Mouse (Mus musculus) kidney, adult 2 months (tissue): ENCODE data around the gene Ndufs6. TPM values are rescaled to one million over a fixed set of nuclear protein-coding genes. Genes with fewer than 3 reads are reported as not detected.

Source experiments
- DNase-seq: peaks from one replicate; pipeline ENCODE4 v3.0.0; 2021
- H3K27ac ChIP-seq: fragments of 200-500 bp; 2 replicates; pipeline ENCODE4 v1.5.1; 2012; ENCODE audit warnings: low read depth, low read length, control low read depth, inconsistent platforms; ENCODE audit not compliant: insufficient read depth
- H3K27me3 ChIP-seq: fragments of 200-500 bp; replicated peaks from 2 replicates; pipeline ENCODE4 v1.6.1; 2012; ENCODE audit warnings: mild to moderate bottlenecking, moderate library complexity, low read length, inconsistent platforms; ENCODE audit not compliant: control insufficient read depth, insufficient read depth
- H3K36me3 ChIP-seq: fragments of 200-500 bp; 2 replicates; pipeline ENCODE4 v1.6.1; 2012; ENCODE audit warnings: mild to moderate bottlenecking, moderate library complexity, low read length, inconsistent platforms; ENCODE audit not compliant: control insufficient read depth, insufficient read depth
- H3K4me1 ChIP-seq: fragments of 200-500 bp; 2 replicates; pipeline ENCODE4 v1.6.1; 2011; ENCODE audit warnings: low read length; ENCODE audit not compliant: control insufficient read depth, insufficient read depth
- H3K4me3 ChIP-seq: fragments of 200-500 bp; 2 replicates; pipeline ENCODE4 v1.5.1; 2011; ENCODE audit warnings: mild to moderate bottlenecking, low read depth, low read length, control low read depth; ENCODE audit not compliant: insufficient read depth
- CTCF ChIP-seq: fragments of 200-500 bp; conservative IDR thresholded peaks from 2 replicates; pipeline ENCODE4 v1.5.1; 2011; ENCODE audit warnings: low read depth, mild to moderate bottlenecking, control low read depth, low read length, moderate library complexity, mixed read lengths; ENCODE audit not compliant: insufficient read depth, insufficient read length
- POLR2A ChIP-seq: fragments of 200-500 bp; IDR thresholded peaks from one replicate; pipeline ENCODE4 v1.6.1; 2011; ENCODE audit warnings: low read depth, low read length, control low read depth
- WGBS: fragments of 180-500 bp; shearing (Covaris S2); methylation state at CpG from one replicate; pipeline ENCODE4 v1.1.7; 2018; 5-methylcytosine and 5-hydroxymethylcytosine counted together
- polyA plus RNA-seq: library from polyadenylated mRNA; depleted of rRNA; stranded (reverse); fragments of >200 nt; gene quantifications from 2 replicates; pipeline ENCODE4 v1.2.3, GENCODE M21; 2012

The Ndufs6 gene
- polyA plus RNA-seq, 1 experiment: 319 TPM

DNA sequence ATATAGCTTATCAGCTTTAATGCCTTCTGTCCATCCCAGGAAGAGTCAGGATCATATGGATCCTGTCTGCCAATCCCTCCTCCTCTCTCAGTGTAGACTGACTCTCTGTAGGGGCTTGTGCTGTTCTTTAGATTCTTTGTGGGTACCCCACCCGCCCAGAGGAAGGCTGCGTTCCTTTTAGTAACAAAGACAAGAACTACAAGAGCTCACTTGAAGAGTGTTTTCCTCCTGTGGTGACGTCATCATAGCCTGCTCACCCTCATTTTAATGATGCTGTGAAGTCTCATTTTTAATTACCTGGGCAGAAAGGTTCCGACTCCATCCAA, 22.3 kb downstream of the Ndufs6 start:
- no peak overlapping the region for H3K4me3 ChIP-seq
- H3K36me3 ChIP-seq: no peaks in the 10 kb centered on the region

DNA sequence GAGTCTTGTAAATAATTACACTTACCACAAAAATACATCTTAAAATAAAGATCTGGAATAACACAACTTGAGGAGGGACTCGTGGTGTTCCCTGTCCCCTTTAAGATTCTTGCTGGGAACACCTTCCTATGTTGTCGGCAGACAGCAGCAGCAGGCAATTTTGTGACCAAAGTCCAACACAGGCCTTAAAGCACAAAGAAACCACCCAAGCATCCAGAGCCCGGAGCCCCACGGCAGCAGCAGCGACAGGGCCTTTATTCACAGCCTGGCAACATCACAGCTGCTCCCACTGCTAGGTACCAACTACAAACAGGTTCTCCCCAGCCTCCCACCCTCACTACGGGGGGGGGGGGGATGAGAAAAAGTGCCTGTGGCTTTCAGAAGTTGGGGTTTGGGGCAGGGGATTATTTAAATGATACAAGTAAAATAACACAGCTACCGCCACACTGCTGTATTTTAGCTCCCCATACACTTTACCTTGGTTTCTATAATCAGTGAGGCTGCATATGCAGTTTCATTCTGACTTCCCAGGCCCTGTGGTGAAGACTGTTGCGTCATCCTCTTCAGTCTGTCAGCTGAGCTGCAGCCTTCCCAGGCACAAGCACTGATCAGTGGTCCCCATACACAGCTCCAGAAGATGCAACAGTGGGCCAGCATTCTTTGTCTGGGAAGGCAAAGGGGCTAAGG, 22.8 kb downstream of the Ndufs6 start:
- Histone ChIP-seq H3K4me3 (no peak overlapping the region), H3K36me3 (no peaks in the 10 kb centered on the region), H3K4me1 (no peaks in the 10 kb centered on the region), H3K27ac (no peak overlapping the region), H3K27me3 (no peaks in the 10 kb centered on the region)
- TF ChIP-seq CTCF: no peak
- no peak for TF ChIP-seq POLR2A
- DNase-seq: peak; percentile 37
- WGBS: 46% methylated on average over 8 of the region's 8 CpGs

More for the DNA sequence above, 22.3 kb downstream of the Ndufs6 start:
- no peak for DNase-seq
- no peak overlapping the region for H3K27ac ChIP-seq
- WGBS: 86% methylated on average over 4 of the region's 4 CpGs
- no peak for TF ChIP-seq CTCF
- no peak for TF ChIP-seq POLR2A
- H3K4me1 ChIP-seq: no peaks in the 10 kb centered on the region
- no peaks in the 10 kb centered on the region for H3K27me3 ChIP-seq

DNA sequence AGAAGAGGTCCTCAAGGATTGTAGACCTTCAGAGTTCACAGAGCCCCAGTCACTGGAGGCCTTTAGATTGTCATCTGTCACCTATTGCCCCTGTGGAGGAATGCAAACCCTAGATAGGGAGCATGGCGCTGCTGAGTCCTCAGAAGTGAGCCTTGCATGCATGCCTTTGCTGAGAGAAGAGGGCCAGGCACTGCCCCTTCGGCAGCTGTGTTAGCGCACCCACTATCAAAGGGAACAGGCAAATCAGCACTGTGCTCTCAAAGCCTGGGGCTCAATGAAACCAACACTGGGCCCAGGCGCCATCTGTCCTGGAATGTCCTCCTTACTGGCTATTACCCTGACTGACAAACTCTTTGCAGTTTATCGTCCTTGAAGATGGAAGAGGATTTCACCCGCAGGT, 23.6 kb downstream of the Ndufs6 start:
- H3K27ac ChIP-seq: no peak overlapping the region
- TF ChIP-seq CTCF (no peak), POLR2A (no peak)
- H3K4me3 ChIP-seq: no peak overlapping the region
- 56% methylated on average over 6 of the region's 6 CpGs for WGBS
- no peaks in the 10 kb centered on the region for H3K36me3 ChIP-seq
- no peak for DNase-seq
- H3K27me3 ChIP-seq: no peaks in the 10 kb centered on the region
- H3K4me1 ChIP-seq: no peaks in the 10 kb centered on the region

DNA sequence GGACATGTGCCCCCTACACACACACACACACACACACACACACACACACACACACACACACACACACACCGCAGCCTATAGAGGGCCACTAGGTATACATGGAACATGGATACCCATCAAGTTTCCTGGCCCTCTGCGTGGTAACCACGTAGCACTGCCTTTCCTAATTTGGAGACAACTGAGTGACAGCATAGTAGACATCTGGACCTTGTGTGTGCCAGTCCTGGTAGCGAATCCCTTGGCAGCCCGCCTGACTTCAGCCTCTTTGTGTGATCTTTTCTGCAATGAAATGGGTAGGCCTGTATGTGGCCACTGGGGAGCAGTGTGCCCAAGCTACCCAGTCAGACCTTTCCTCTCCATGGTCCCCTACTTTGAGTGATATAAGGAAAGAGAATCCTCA, 29.0 kb downstream of the Ndufs6 start:
- no peak overlapping the region for H3K4me3 ChIP-seq
- no peaks in the 10 kb centered on the region for H3K27me3 ChIP-seq
- DNase-seq: no peak
- TF ChIP-seq POLR2A (no peak), CTCF (no peak)
- WGBS: 93% methylated on average over 5 of the region's 5 CpGs
- H3K36me3 ChIP-seq: no peaks in the 10 kb centered on the region
- H3K4me1 ChIP-seq: no peaks in the 10 kb centered on the region
- no peak overlapping the region for H3K27ac ChIP-seq

DNA sequence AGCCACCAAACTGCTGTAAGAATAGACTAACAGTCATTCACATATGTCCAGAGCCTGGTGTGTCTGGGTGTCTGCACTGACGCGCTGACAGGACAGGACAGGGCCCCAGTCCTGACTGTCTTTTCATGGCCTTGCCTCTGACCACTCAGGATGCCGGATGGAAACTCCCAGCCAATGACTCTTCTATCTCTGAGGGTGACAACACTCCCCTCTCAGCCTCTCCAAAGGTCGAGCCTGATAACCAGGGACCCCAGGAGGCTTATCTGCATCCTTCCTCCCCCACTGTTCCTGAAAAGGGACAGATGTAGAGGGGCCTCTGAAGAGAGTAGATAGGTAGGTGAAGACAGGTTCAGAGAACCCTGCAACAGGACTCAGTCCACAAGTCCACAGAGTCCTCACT, 29.6 kb downstream of the Ndufs6 start:
- H3K27ac ChIP-seq: no peak overlapping the region
- no peak overlapping the region for H3K4me3 ChIP-seq
- no peaks in the 10 kb centered on the region for H3K27me3 ChIP-seq
- H3K36me3 ChIP-seq: no peaks in the 10 kb centered on the region
- no peak for DNase-seq
- WGBS: 72% methylated on average over 4 of the region's 4 CpGs
- no peaks in the 10 kb centered on the region for H3K4me1 ChIP-seq
- no peak for TF ChIP-seq POLR2A
- no peak for TF ChIP-seq CTCF

DNA sequence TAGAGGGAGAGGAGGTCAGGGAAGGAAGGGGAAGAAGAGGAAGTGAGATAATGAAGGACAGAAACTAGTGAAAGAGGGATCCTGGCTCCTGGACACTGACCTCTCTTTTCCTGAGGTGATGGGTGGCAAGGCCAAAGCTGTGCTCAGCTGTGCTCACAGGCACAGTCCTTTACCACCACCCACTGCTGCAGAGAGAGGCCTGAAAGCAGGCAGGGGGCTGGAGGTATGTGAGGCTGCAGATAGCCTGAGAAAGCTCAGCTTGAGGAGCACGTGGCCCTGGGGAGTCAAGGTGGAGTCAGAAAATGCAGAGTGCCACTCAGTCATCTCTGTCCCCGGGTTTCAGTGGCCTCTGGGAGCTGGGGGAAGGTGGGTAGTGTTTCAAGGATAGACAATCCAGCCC, 37.2 kb downstream of the Ndufs6 start:
- Histone ChIP-seq H3K27ac (no peak overlapping the region), H3K4me1 (no peaks in the 10 kb centered on the region), H3K27me3 (no peaks in the 10 kb centered on the region), H3K4me3 (no peak overlapping the region), H3K36me3 (no peaks in the 10 kb centered on the region)
- DNase-seq: no peak
- TF ChIP-seq POLR2A (no peak), CTCF (no peak)
- 34% methylated on average over 2 of the region's 2 CpGs for WGBS

DNA sequence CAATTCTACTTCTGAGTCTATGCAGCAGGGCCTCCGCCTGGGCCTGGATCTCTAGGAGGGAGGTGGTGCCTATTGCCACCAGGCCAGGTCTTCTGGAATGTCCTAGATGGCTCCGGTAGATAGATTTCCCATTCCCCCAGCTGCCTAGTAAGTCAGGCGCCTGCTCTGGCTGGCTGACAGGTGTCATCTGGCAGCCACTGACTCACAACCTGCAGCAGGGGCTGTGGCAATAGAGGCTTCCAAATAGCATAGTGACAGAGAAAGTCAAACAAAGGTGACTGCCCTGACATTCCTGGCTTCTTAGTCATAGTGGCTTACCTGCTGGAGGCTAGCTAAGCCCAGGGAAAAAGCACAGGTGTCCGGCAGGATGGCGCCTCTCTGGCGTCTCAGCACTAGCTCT, 38.1 kb downstream of the Ndufs6 start:
- peak; percentile 5 for DNase-seq
- WGBS: 77% methylated on average over 6 of the region's 6 CpGs
- Histone ChIP-seq H3K4me3 (no peak overlapping the region), H3K4me1 (no peaks in the 10 kb centered on the region), H3K27ac (no peak overlapping the region), H3K27me3 (no peaks in the 10 kb centered on the region), H3K36me3 (no peaks in the 10 kb centered on the region)
- TF ChIP-seq CTCF: no peak
- TF ChIP-seq POLR2A: no peak

DNA sequence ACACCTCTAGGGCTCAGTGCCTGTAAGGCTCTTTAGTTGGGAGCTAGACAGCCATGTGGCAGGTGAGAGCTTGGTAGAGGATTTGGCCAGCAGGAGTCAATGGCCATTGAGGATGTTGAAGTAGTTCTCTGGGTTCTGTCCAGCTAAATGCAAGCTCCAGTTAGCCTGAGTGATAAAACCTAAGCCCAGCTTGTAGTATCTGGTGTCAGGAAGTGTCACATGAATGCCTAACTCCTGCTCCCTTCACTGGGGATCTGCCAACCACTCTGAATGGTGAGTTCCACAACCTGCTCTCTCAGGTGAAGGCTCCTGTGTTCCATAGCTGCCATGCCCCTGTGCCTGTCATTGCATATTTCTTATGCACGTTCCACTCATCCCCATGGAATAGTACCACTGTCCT, 44.8 kb downstream of the Ndufs6 start:
- no peaks in the 10 kb centered on the region for H3K4me1 ChIP-seq
- H3K27me3 ChIP-seq: no peaks in the 10 kb centered on the region
- no peaks in the 10 kb centered on the region for H3K36me3 ChIP-seq
- no peak overlapping the region for H3K4me3 ChIP-seq
- H3K27ac ChIP-seq: no peak overlapping the region
- no peak for TF ChIP-seq CTCF
- no peak for TF ChIP-seq POLR2A
- DNase-seq: no peak
- 90% methylated on average over 1 of the region's 1 CpGs for WGBS
